In the genomic region with DNA sequence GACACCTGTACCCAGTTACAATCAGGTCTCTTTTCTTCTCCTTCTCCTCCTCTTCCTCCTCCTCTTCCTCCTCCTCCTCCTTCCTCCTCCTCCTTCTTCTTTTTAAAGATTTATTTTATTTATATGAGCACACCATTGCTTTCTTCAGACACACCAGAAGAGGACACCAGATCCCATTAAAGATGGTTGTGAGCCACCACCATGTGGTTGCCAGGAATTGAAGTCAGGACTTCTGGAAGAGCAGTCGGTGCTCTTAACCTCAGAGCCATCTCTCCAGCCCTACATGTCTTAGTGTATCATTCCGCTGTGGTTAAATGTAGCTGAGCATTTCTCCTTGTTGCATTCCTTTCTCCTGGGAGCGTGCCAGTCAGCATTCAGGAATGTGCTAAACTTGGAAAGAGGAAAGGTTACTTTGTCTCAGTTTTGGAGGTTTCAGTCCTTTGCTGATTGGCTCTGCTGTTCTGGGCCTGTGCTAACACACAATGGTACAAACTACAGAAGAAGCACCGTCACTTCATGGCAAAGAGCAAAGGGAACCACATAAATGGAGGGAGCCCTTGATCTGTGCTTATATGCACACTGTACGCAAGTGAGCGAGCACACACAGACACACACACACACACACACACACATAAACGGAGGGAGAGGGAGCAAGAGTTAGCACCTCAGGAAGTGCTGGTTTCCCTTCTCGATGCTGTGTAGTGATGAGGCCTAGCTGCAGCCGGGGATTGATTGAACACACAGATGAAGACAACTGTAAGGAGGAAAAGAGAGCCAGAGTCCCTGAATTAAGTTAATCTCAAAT, we compare ENCODE assay signal across 9 mouse cellular contexts. TPM values are rescaled to one million over a fixed set of nuclear protein-coding genes. Genes with fewer than 3 reads are reported as not detected.
A peak's percentile ranks its signal among the peaks of the same experiment; 100 is the strongest.
DNase-seq lines count a peak whose midpoint lies in the region; ATAC-seq and TF ChIP-seq lines count a peak whose summit lies in the region.
"Had no signal": no experiment of that assay in that cellular context is flagged by ENCODE, and none has a peak within 500 bp of the region (broad histone marks: within the 10 kb centered on the region; RNA-seq: fewer than 3 reads in every experiment).

No protein-coding gene starts in this region.

- H3K27ac ChIP-seq in heart, embryonic 12.5 days (ENCODE audit: poor library complexity, severe bottlenecking) = peak overlapping the region; percentile 64; the same call in 1 of the 2 replicates
- H3K27ac ChIP-seq in lung, embryonic 14.5 days (ENCODE audit: low read depth) = peak overlapping the region; percentile 73; the same call in 1 of the 2 replicates
- no peak overlapping the region for H3K27ac ChIP-seq in hindbrain, postnatal 0 days

- TF ChIP-seq CTCF in lung, adult 2 months (IDR thresholded peaks at IDR 0.05; ENCODE audit: insufficient read depth, low read length) = no peak
- 0 out of 2 replicates have a peak, but pooled peaks have one; percentile 1 for TF ChIP-seq CTCF in lung, embryonic 14.5 days (IDR thresholded peaks at IDR 0.05; ENCODE audit: low read depth)
- no peak for TF ChIP-seq CTCF in hindbrain, postnatal 0 days (IDR thresholded peaks at IDR 0.05; ENCODE audit: low read depth)

- no peak overlapping the region for H3K4me3 ChIP-seq in lung, adult 2 months (replicated peaks; ENCODE audit: extremely low read depth, low read depth, low read length)
- no peak overlapping the region for H3K4me3 ChIP-seq in heart, embryonic 12.5 days
- no peak overlapping the region for H3K4me3 ChIP-seq in lung, embryonic 14.5 days (ENCODE audit: low read depth, low read length)
- H3K4me3 ChIP-seq in hindbrain, postnatal 0 days (ENCODE audit: low read length) = no peak overlapping the region

- no peak for TF ChIP-seq POLR2A in lung, adult 2 months (IDR thresholded peaks at IDR 0.05; ENCODE audit: borderline replicate concordance, extremely low read depth, low read depth, low read length)

- no peaks in the 10 kb centered on the region for H3K36me3 ChIP-seq in heart, embryonic 12.5 days
- no peaks in the 10 kb centered on the region for H3K36me3 ChIP-seq in lung, embryonic 14.5 days (ENCODE audit: insufficient read depth)
- H3K36me3 ChIP-seq in hindbrain, postnatal 0 days (ENCODE audit: insufficient read depth, low read length) = no peaks in the 10 kb centered on the region

- H3K27me3 ChIP-seq in heart, embryonic 12.5 days (replicated peaks) = no peaks in the 10 kb centered on the region
- H3K27me3 ChIP-seq in lung, embryonic 14.5 days (ENCODE audit: insufficient read depth, low read length) = no peaks in the 10 kb centered on the region
- H3K27me3 ChIP-seq in hindbrain, postnatal 0 days (ENCODE audit: insufficient read depth, low read length) = no peaks in the 10 kb centered on the region

- peaks cover 3% of the 10 kb centered on the region; the same call in 1 of the 2 replicates for H3K4me1 ChIP-seq in lung, adult 2 months (ENCODE audit: control insufficient read depth, insufficient read depth, low read length)
- peaks cover 11% of the 10 kb centered on the region for H3K4me1 ChIP-seq in heart, embryonic 12.5 days (replicated peaks)
- peaks cover 6% of the 10 kb centered on the region for H3K4me1 ChIP-seq in lung, embryonic 14.5 days (ENCODE audit: insufficient read depth)
- no peaks in the 10 kb centered on the region for H3K4me1 ChIP-seq in hindbrain, postnatal 0 days (ENCODE audit: insufficient read depth, low read length)

- H3K4me2 ChIP-seq in heart, embryonic 12.5 days = no peak overlapping the region; the same call in 1 of the 2 replicates
- H3K4me2 ChIP-seq in lung, embryonic 14.5 days = no peak overlapping the region
- H3K4me2 ChIP-seq in hindbrain, postnatal 0 days (ENCODE audit: low read depth, low read length) = no peak overlapping the region

- H3K9me3 ChIP-seq in heart, embryonic 12.5 days (replicated peaks) = no peaks in the 10 kb centered on the region; the same call in 1 of the 2 replicates
- H3K9me3 ChIP-seq in lung, embryonic 14.5 days (ENCODE audit: low read depth, low read length) = no peaks in the 10 kb centered on the region
- no peaks in the 10 kb centered on the region for H3K9me3 ChIP-seq in hindbrain, postnatal 0 days (ENCODE audit: low read length)

- WGBS in lung, adult 2 months = 36% methylated on average over 9 of the region's 9 CpGs
- 45% methylated on average over 9 of the region's 9 CpGs for WGBS in heart, embryonic 12.5 days
- 47% methylated on average over 9 of the region's 9 CpGs for WGBS in lung, embryonic 14.5 days
- WGBS in hindbrain, postnatal 0 days = 80% methylated on average over 9 of the region's 9 CpGs

- H3K9ac ChIP-seq in heart, embryonic 12.5 days = no peak overlapping the region
- H3K9ac ChIP-seq in lung, embryonic 14.5 days = no peak overlapping the region
- no peak overlapping the region for H3K9ac ChIP-seq in hindbrain, postnatal 0 days (replicated peaks; ENCODE audit: low read length)

- peak; percentile 48; the same call in 1 of the 2 replicates for ATAC-seq in heart, embryonic 12.5 days (ENCODE audit: insufficient number of reproducible peaks, low FRiP score)
- peak; percentile 92 for ATAC-seq in lung, embryonic 14.5 days (ENCODE audit: insufficient read depth)
- no peak for ATAC-seq in hindbrain, postnatal 0 days

- peak; percentile 19 to 33 for DNase-seq in lung, adult 18-20 months
- no peak for DNase-seq in lung, adult 2 months
- DNase-seq in lung, embryonic 14.5 days = peak; percentile 86
- peak; percentile 32 for DNase-seq in thymus, postnatal 4 days
- no peak for DNase-seq in B cell, adult 2 months
- no peak for DNase-seq in hindbrain, postnatal 0 days (ENCODE audit: low spot score)
- DNase-seq in layer of hippocampus, adult 8-10 months (ENCODE audit: low spot score in 2 of 2) = no peak

RNA-seq across cellular contexts. Expression of a gene that starts 33.8 kb away (rescaled TPM):
- 22.4 and 36.3 TPM in 2 replicates for polyA plus RNA-seq in lung, adult 2 months (2012; rRNA removed)
- 38.5 and 43.7 TPM in 2 replicates for polyA plus RNA-seq in heart, embryonic 12.5 days (2016; fragmentation: Nextera tagmentation; extraction: Ambion mirVana)
- 42.7 and 45.9 TPM in 2 replicates for polyA plus RNA-seq in lung, embryonic 14.5 days (2014; fragmentation: Nextera tagmentation; extraction: Ambion mirVana)
- 14.3 and 27.7 TPM in 2 replicates for total RNA-seq in hindbrain, postnatal 0 days (2014; rRNA removed)
- polyA plus RNA-seq in hindbrain, postnatal 0 days (2015; fragmentation: Nextera tagmentation; extraction: Ambion mirVana) = 18.8 and 19.9 TPM in 2 replicates
- 100 to 1,000 TPM in 1 of 4 experiments, 10 to 100 TPM in 3; 84.0 to 104 (median 91.1) TPM for total RNA-seq in layer of hippocampus, adult 8-10 months (2022)

RNA-seq across cellular contexts. Expression of a gene that starts 34.0 kb away (rescaled TPM):
- not detected in 2 replicates for polyA plus RNA-seq in lung, adult 2 months (2012; rRNA removed)
- not detected in 2 replicates for polyA plus RNA-seq in heart, embryonic 12.5 days (2016; fragmentation: Nextera tagmentation; extraction: Ambion mirVana)
- not detected in 2 replicates for polyA plus RNA-seq in lung, embryonic 14.5 days (2014; fragmentation: Nextera tagmentation; extraction: Ambion mirVana)
- not detected in 2 replicates for total RNA-seq in hindbrain, postnatal 0 days (2014; rRNA removed)
- polyA plus RNA-seq in hindbrain, postnatal 0 days (2015; fragmentation: Nextera tagmentation; extraction: Ambion mirVana) = not detected in 2 replicates
- total RNA-seq in layer of hippocampus, adult 8-10 months (2022) = not detected
- total RNA-seq: liver, adult 2 months had no signal
- polyA plus RNA-seq: liver, adult 2 months had no signal

Comparison
In these comparisons a context has a peak if more than half of its experiments do, and no peak if none do; other contexts are left out.
1. DNase-seq: peak in lung, adult 18-20 months (2 of 2), lung, embryonic 14.5 days (single experiment) and thymus, postnatal 4 days (single experiment); none in lung, adult 2 months (single experiment), B cell, adult 2 months (0 of 2), hindbrain, postnatal 0 days (single experiment) and layer of hippocampus, adult 8-10 months (0 of 2).